Mouse (Mus musculus): Measurements from ENCODE around the gene Trim50. TPM values are rescaled to one million over a fixed set of nuclear protein-coding genes. Genes with fewer than 3 reads are reported as not detected.

Trim50 gene
- polyA plus RNA-seq, 1 experiment from 2014 or later: not detected

GRCm38 (mm10) chr5:135371195-135371594, 18.1 kb downstream of the Trim50 start:
- no peak overlapping the region; the same call in 1 of the 2 replicates for H3K4me2 ChIP-seq (replicated peaks)

GRCm38 (mm10) chr5:135373601-135374000, 20.5 kb downstream of the Trim50 start:
- Histone ChIP-seq H3K4me3 (no peak overlapping the region), H3K9me3 (no peaks in the 10 kb centered on the region), H3K36me3 (peaks cover 67% of the 10 kb centered on the region), H3K4me2 (replicated peaks) (no peak overlapping the region), H3K9ac (replicated peaks) (no peak overlapping the region), H3K27me3 (no peaks in the 10 kb centered on the region), H3K27ac (replicated peaks) (no peak overlapping the region), H3K4me1 (peaks cover 18% of the 10 kb centered on the region)
- 95% methylated on average over 5 of the region's 5 CpGs for WGBS
- no peak for ATAC-seq (replicated peaks)

More at GRCm38 (mm10) chr5:135371195-135371594, 18.1 kb downstream of the Trim50 start:
- H3K4me1 ChIP-seq: peaks cover 20% of the 10 kb centered on the region
- H3K9ac ChIP-seq (replicated peaks): no peak overlapping the region
- H3K36me3 ChIP-seq: peaks cover 44% of the 10 kb centered on the region
- no peaks in the 10 kb centered on the region for H3K9me3 ChIP-seq
- no peaks in the 10 kb centered on the region for H3K27me3 ChIP-seq
- no peak overlapping the region for H3K27ac ChIP-seq (replicated peaks)
- 93% methylated on average over 13 of the region's 13 CpGs for WGBS
- ATAC-seq (replicated peaks): no peak
- H3K4me3 ChIP-seq: peak overlapping the region; percentile 94

- ATAC-seq (replicated peaks): no peak
- Histone ChIP-seq H3K4me2 (replicated peaks) (no peak overlapping the region), H3K9ac (replicated peaks) (no peak overlapping the region), H3K4me1 (peaks cover 10% of the 10 kb centered on the region), H3K27ac (replicated peaks) (no peak overlapping the region), H3K4me3 (no peak overlapping the region), H3K27me3 (no peaks in the 10 kb centered on the region), H3K36me3 (peaks cover 83% of the 10 kb centered on the region), H3K9me3 (no peaks in the 10 kb centered on the region)
- WGBS: 43% methylated on average over 8 of the region's 8 CpGs
Measured at GRCm38 (mm10) chr5:135375167-135375566, 22.1 kb downstream of the Trim50 start.

GRCm38 (mm10) chr5:135376341-135376740, 23.2 kb downstream of the Trim50 start:
- no peaks in the 10 kb centered on the region for H3K27me3 ChIP-seq
- H3K27ac ChIP-seq (replicated peaks): no peak overlapping the region
- H3K36me3 ChIP-seq: peaks cover 95% of the 10 kb centered on the region
- H3K4me1 ChIP-seq: no peaks in the 10 kb centered on the region
- no peaks in the 10 kb centered on the region for H3K9me3 ChIP-seq
- no peak overlapping the region for H3K4me2 ChIP-seq (replicated peaks)
- ATAC-seq (replicated peaks): no peak
- no peak overlapping the region for H3K4me3 ChIP-seq
- no peak overlapping the region for H3K9ac ChIP-seq (replicated peaks)
- 72% methylated on average over 2 of the region's 2 CpGs for WGBS

GRCm38 (mm10) chr5:135380681-135381080, 27.6 kb downstream of the Trim50 start:
- Histone ChIP-seq H3K9ac (replicated peaks) (no peak overlapping the region), H3K27ac (replicated peaks) (no peak overlapping the region), H3K4me1 (no peaks in the 10 kb centered on the region), H3K4me2 (replicated peaks) (no peak overlapping the region), H3K36me3 (peaks cover 97% of the 10 kb centered on the region), H3K9me3 (no peaks in the 10 kb centered on the region), H3K4me3 (no peak overlapping the region), H3K27me3 (no peaks in the 10 kb centered on the region)
- WGBS: 94% methylated on average over 4 of the region's 4 CpGs
- ATAC-seq (replicated peaks): no peak

- no peak for ATAC-seq (replicated peaks)
- no peaks in the 10 kb centered on the region for H3K27me3 ChIP-seq
- H3K4me1 ChIP-seq: no peaks in the 10 kb centered on the region
- WGBS: 90% methylated on average over 10 of the region's 10 CpGs
- H3K9me3 ChIP-seq: no peaks in the 10 kb centered on the region
- H3K4me3 ChIP-seq: no peak overlapping the region
- H3K9ac ChIP-seq (replicated peaks): no peak overlapping the region
- no peak overlapping the region for H3K27ac ChIP-seq (replicated peaks)
- peaks cover 93% of the 10 kb centered on the region for H3K36me3 ChIP-seq
- no peak overlapping the region for H3K4me2 ChIP-seq (replicated peaks)
Measured at GRCm38 (mm10) chr5:135381356-135381925, 28.3 kb downstream of the Trim50 start.

- ATAC-seq (replicated peaks): no peak
- H3K4me3 ChIP-seq: no peak overlapping the region
- no peak overlapping the region for H3K4me2 ChIP-seq (replicated peaks)
- 93% methylated on average over 7 of the region's 7 CpGs for WGBS
- no peak overlapping the region for H3K9ac ChIP-seq (replicated peaks)
- peaks cover 94% of the 10 kb centered on the region for H3K36me3 ChIP-seq
- H3K9me3 ChIP-seq: no peaks in the 10 kb centered on the region
- H3K27ac ChIP-seq (replicated peaks): no peak overlapping the region
- no peaks in the 10 kb centered on the region for H3K4me1 ChIP-seq
- no peaks in the 10 kb centered on the region for H3K27me3 ChIP-seq
Measured at GRCm38 (mm10) chr5:135382746-135383145, 29.7 kb downstream of the Trim50 start.

GRCm38 (mm10) chr5:135383771-135384170, 30.7 kb downstream of the Trim50 start:
- Histone ChIP-seq H3K27ac (replicated peaks) (no peak overlapping the region), H3K9me3 (no peaks in the 10 kb centered on the region), H3K27me3 (no peaks in the 10 kb centered on the region), H3K4me2 (replicated peaks) (no peak overlapping the region), H3K4me3 (no peak overlapping the region), H3K4me1 (no peaks in the 10 kb centered on the region), H3K36me3 (peaks cover 92% of the 10 kb centered on the region), H3K9ac (replicated peaks) (no peak overlapping the region)
- WGBS: 89% methylated on average over 10 of the region's 10 CpGs
- no peak for ATAC-seq (replicated peaks)

GRCm38 (mm10) chr5:135394004-135394823, 41.1 kb downstream of the Trim50 start, which contains the start of gene Pom121:
TSS of gene Pom121 (minus strand) at chr5:135394546.
- H3K4me2 ChIP-seq (replicated peaks): peak within 1 kb of the TSS; percentile 93
- WGBS: under 1% methylated on average over 105 of the region's 110 CpGs
- H3K27ac ChIP-seq (replicated peaks): peak within 1 kb of the TSS; percentile 89
- peaks cover 31% of the 10 kb centered on the region for H3K36me3 ChIP-seq
- peak; percentile 95 for ATAC-seq (replicated peaks)
- H3K4me3 ChIP-seq: peak within 1 kb of the TSS; percentile 100
- H3K4me1 ChIP-seq: peaks cover 18% of the 10 kb centered on the region
- no peaks in the 10 kb centered on the region for H3K9me3 ChIP-seq
- H3K27me3 ChIP-seq: no peaks in the 10 kb centered on the region
- H3K9ac ChIP-seq (replicated peaks): peak within 1 kb of the TSS; percentile 98

- Histone ChIP-seq H3K4me3 (no peak overlapping the region), H3K4me1 (peaks cover 18% of the 10 kb centered on the region), H3K9ac (replicated peaks) (no peak overlapping the region), H3K27ac (replicated peaks) (no peak overlapping the region), H3K36me3 (peaks cover 15% of the 10 kb centered on the region), H3K9me3 (no peaks in the 10 kb centered on the region), H3K4me2 (replicated peaks) (no peak overlapping the region), H3K27me3 (no peaks in the 10 kb centered on the region)
- no peak for ATAC-seq (replicated peaks)
- WGBS: 55% methylated on average over 5 of the region's 5 CpGs
Measured at GRCm38 (mm10) chr5:135395826-135396225, 42.7 kb downstream of the Trim50 start.

- ATAC-seq (replicated peaks): no peak
- 78% methylated on average over 6 of the region's 6 CpGs for WGBS
Measured at GRCm38 (mm10) chr5:135399382-135399781, 46.3 kb downstream of the Trim50 start.

GRCm38 (mm10) chr5:135400244-135400643, 47.1 kb downstream of the Trim50 start:
- Histone ChIP-seq H3K27ac (replicated peaks) (no peak overlapping the region), H3K9ac (replicated peaks) (no peak overlapping the region), H3K36me3 (no peaks in the 10 kb centered on the region), H3K4me1 (no peaks in the 10 kb centered on the region), H3K27me3 (no peaks in the 10 kb centered on the region), H3K4me3 (no peak overlapping the region), H3K4me2 (replicated peaks) (no peak overlapping the region), H3K9me3 (no peaks in the 10 kb centered on the region)
- WGBS: 6% methylated on average over 2 of the region's 2 CpGs
- ATAC-seq (replicated peaks): no peak

More at GRCm38 (mm10) chr5:135399382-135399781, 46.3 kb downstream of the Trim50 start:
- no peaks in the 10 kb centered on the region for H3K36me3 ChIP-seq
- H3K4me3 ChIP-seq: no peak overlapping the region
- no peak overlapping the region for H3K9ac ChIP-seq (replicated peaks)
- no peak overlapping the region for H3K4me2 ChIP-seq (replicated peaks)
- peaks cover 6% of the 10 kb centered on the region for H3K4me1 ChIP-seq
- H3K9me3 ChIP-seq: no peaks in the 10 kb centered on the region
- no peaks in the 10 kb centered on the region for H3K27me3 ChIP-seq
- H3K27ac ChIP-seq (replicated peaks): no peak overlapping the region
